Mouse (Mus musculus): ENCODE results near the gene Csrnp1.

Csrnp1 gene

GRCm38 (mm10) chr9:119943326-119943725 lies 41.1 kb downstream of the Csrnp1 start:
- DNase-seq (ENCODE audit: low spot score) = no peak

GRCm38 (mm10) chr9:119941861-119942260 lies 42.6 kb downstream of the Csrnp1 start:
- DNase-seq (ENCODE audit: low spot score) = no peak

DNA sequence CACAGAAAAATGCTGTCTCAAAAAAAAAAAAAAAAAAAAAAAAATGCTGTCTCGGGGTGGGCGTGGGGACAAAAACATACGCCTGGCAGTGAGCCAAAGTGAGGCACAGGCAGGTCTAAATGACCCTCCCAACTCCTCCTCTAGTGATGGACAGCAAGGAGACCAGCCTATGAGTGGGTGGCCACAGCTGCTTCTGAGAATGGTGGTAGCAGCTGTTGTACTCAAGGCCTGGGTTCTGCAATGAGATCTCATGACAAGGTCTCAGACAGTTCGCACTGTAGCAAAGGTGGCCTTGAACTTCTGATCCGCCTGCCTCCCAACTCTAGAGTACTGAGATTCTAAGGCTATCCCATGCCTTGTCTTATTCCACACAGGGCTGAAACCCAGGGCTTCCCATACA lies 43.1 kb downstream of the Csrnp1 start:
- DNase-seq (ENCODE audit: low spot score) = no peak

GRCm38 (mm10) chr9:119939646-119940045 lies 44.8 kb downstream of the Csrnp1 start:
- DNase-seq (ENCODE audit: low spot score) = no peak

- no peak for DNase-seq (ENCODE audit: low spot score)
Measured at GRCm38 (mm10) chr9:119938496-119938895, 46.0 kb downstream of the Csrnp1 start.

GRCm38 (mm10) chr9:119937005-119937773 lies 47.3 kb downstream of the Csrnp1 start, which contains the start of the genes Gorasp1 and Ttc21a:
Gorasp1 (minus strand) TSS chr9:119937565.
Ttc21a (plus strand) TSS chr9:119937606.
- DNase-seq (ENCODE audit: low spot score) = peak; percentile 74

GRCm38 (mm10) chr9:119933675-119934074 lies 50.8 kb downstream of the Csrnp1 start:
- DNase-seq (ENCODE audit: low spot score) = no peak

DNA sequence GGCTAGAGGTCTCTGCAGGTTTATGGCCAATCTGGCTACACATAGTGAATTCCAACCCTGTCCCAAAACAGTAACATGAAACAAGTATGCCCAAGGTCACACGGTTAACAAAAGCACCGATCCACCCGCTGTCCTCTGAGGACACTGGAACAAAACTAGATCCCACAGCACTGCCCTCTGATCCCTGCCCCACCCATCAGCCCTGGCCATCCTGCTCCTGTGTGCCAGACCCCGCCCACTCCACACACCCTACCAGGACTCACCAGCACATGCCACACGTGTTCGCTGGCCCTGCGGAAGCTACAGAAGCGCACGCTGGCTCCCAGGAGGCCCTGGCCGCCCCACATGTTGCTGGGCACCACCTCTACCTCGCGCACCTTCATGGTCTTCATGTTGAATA lies 52.1 kb downstream of the Csrnp1 start:
- no peak for DNase-seq (ENCODE audit: low spot score)

DNA sequence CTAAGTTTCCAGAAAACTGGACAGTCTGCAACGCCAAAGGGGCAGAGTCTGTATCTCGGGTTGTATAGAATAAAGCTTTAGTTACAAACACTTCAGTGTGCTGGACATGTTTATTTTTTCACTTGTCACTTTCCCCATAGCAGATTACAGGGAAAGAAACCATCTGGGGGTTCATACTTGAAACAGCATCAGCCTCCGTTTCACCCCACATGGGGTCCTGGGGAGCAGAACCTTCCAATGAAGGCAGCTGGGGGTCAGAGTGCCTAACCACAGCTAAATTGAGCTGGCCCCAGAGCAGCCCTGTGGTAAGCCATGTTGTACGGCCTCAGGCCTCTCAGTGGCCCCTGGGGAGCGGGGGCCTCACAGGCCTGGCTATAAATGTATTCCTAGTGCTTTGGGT lies 58.0 kb downstream of the Csrnp1 start:
- DNase-seq (ENCODE audit: low spot score) = no peak

- DNase-seq (ENCODE audit: low spot score) = no peak
Measured at GRCm38 (mm10) chr9:119925729-119926128, 58.7 kb downstream of the Csrnp1 start.

DNA sequence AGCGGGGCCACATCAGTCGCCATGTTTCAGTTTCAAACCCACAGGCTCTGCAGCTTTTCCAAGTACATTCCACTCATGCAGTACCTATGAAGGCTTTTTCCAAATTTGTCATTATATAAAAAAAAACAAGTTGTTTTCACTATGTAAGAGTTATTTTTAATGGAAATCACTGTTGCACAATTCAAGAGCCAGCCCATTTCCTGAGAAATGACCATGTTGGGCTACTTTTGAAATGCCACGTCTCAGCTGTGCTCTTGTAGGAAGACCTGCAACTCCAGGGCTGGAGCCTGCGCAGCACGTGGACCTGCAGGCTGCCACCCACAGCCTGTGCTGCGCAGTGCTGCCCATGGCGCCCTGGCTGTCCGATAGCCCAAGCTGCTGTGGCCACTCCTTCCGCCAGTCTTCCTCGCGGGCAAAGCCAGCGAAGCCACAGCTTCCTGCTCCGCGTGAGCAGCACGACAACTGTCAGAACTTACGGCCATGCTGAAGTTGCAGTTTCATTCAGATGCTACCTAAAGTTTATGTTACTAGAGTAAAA lies 59.3 kb downstream of the Csrnp1 start:
- DNase-seq (ENCODE audit: low spot score) = no peak

- DNase-seq (ENCODE audit: low spot score) = no peak
Measured at GRCm38 (mm10) chr9:119923462-119923861, 61.0 kb downstream of the Csrnp1 start.

Data from layer of hippocampus, adult 9-10 months (tissue).